Mouse (Mus musculus): Measurements from ENCODE around the gene Elovl7. TPM values are rescaled to one million over a fixed set of nuclear protein-coding genes. Genes with fewer than 3 reads are reported as not detected.

Elovl7 gene
- polyA plus RNA-seq, 1 experiment from 2014 or later = 1.8 TPM

GRCm38 (mm10) chr13:108253977-108254376 lies 39.8 kb downstream of the Elovl7 start:
- H3K27me3 ChIP-seq = no peaks in the 10 kb centered on the region
- no peak overlapping the region for H3K9ac ChIP-seq
- H3K4me3 ChIP-seq = no peak overlapping the region
- no peaks in the 10 kb centered on the region for H3K9me3 ChIP-seq
- no peak overlapping the region for H3K4me2 ChIP-seq (replicated peaks)
- WGBS = 86% methylated on average over 5 of the region's 5 CpGs
- no peak for ATAC-seq (ENCODE audit: low FRiP score, low read depth)
- no peaks in the 10 kb centered on the region for H3K36me3 ChIP-seq
- H3K4me1 ChIP-seq = no peaks in the 10 kb centered on the region
- no peak overlapping the region for H3K27ac ChIP-seq

- ATAC-seq (ENCODE audit: low FRiP score, low read depth) = no peak
- Histone ChIP-seq H3K9ac (no peak overlapping the region), H3K36me3 (no peaks in the 10 kb centered on the region), H3K4me3 (no peak overlapping the region), H3K4me2 (replicated peaks) (no peak overlapping the region), H3K4me1 (0 out of 2 replicates have a peak, but pooled peaks cover 5% of the 10 kb centered on the region), H3K9me3 (no peaks in the 10 kb centered on the region), H3K27me3 (no peaks in the 10 kb centered on the region), H3K27ac (no peak overlapping the region)
- 73% methylated on average over 8 of the region's 8 CpGs for WGBS
Measured at GRCm38 (mm10) chr13:108263042-108263441, 48.8 kb downstream of the Elovl7 start.

GRCm38 (mm10) chr13:108265394-108265793 lies 51.2 kb downstream of the Elovl7 start:
- Histone ChIP-seq H3K9me3 (no peaks in the 10 kb centered on the region), H3K4me1 (0 out of 2 replicates have a peak, but pooled peaks cover 5% of the 10 kb centered on the region), H3K27ac (no peak overlapping the region), H3K4me3 (no peak overlapping the region), H3K9ac (no peak overlapping the region), H3K27me3 (no peaks in the 10 kb centered on the region), H3K4me2 (replicated peaks) (no peak overlapping the region), H3K36me3 (no peaks in the 10 kb centered on the region)
- no peak for ATAC-seq (ENCODE audit: low FRiP score, low read depth)
- 64% methylated on average over 4 of the region's 4 CpGs for WGBS

- 75% methylated on average over 9 of the region's 9 CpGs for whole genome bisulfite sequencing
- H3K27me3 ChIP-seq = no peaks in the 10 kb centered on the region
- ATAC-seq (ENCODE audit: low FRiP score, low read depth) = no peak
Measured at GRCm38 (mm10) chr13:108267841-108268634, 53.8 kb downstream of the Elovl7 start.

GRCm38 (mm10) chr13:108271458-108272148 lies 57.4 kb downstream of the Elovl7 start:
- Histone ChIP-seq H3K27me3 (no peaks in the 10 kb centered on the region), H3K9me3 (no peaks in the 10 kb centered on the region), H3K4me2 (replicated peaks) (no peak overlapping the region), H3K9ac (no peak overlapping the region), H3K27ac (no peak overlapping the region), H3K4me1 (peaks cover 19% of the 10 kb centered on the region), H3K36me3 (no peaks in the 10 kb centered on the region), H3K4me3 (no peak overlapping the region)
- WGBS = 19% methylated on average over 7 of the region's 7 CpGs
- no peak for ATAC-seq (ENCODE audit: low FRiP score, low read depth)

More at GRCm38 (mm10) chr13:108267841-108268634, 53.8 kb downstream of the Elovl7 start:
- H3K9ac ChIP-seq = no peak overlapping the region
- no peak overlapping the region for H3K4me3 ChIP-seq
- no peak overlapping the region for H3K27ac ChIP-seq
- H3K4me1 ChIP-seq = peaks cover 20% of the 10 kb centered on the region
- no peaks in the 10 kb centered on the region for H3K9me3 ChIP-seq
- H3K4me2 ChIP-seq (replicated peaks) = no peak overlapping the region
- H3K36me3 ChIP-seq = no peaks in the 10 kb centered on the region

GRCm38 (mm10) chr13:108272332-108272731 lies 58.1 kb downstream of the Elovl7 start:
- H3K27ac ChIP-seq = no peak overlapping the region
- H3K4me2 ChIP-seq (replicated peaks) = peak overlapping the region; percentile 56
- H3K27me3 ChIP-seq = no peaks in the 10 kb centered on the region
- ATAC-seq (ENCODE audit: low FRiP score, low read depth) = 0 out of 2 replicates have a peak, but pooled peaks have one; percentile 30
- H3K4me1 ChIP-seq = peaks cover 19% of the 10 kb centered on the region
- WGBS = 40% methylated on average over 8 of the region's 8 CpGs
- no peaks in the 10 kb centered on the region for H3K36me3 ChIP-seq
- H3K9me3 ChIP-seq = no peaks in the 10 kb centered on the region
- no peak overlapping the region for H3K9ac ChIP-seq
- H3K4me3 ChIP-seq = no peak overlapping the region

GRCm38 (mm10) chr13:108273034-108273433 lies 58.8 kb downstream of the Elovl7 start:
- 33% methylated on average over 15 of the region's 15 CpGs for WGBS
- Histone ChIP-seq H3K36me3 (no peaks in the 10 kb centered on the region), H3K4me2 (replicated peaks) (peak overlapping the region; percentile 56), H3K27ac (no peak overlapping the region), H3K4me1 (peaks cover 19% of the 10 kb centered on the region), H3K9ac (no peak overlapping the region), H3K9me3 (no peaks in the 10 kb centered on the region), H3K27me3 (no peaks in the 10 kb centered on the region), H3K4me3 (0 out of 2 replicates have a peak overlapping the region, but pooled peaks have one; percentile 7)
- ATAC-seq (ENCODE audit: low FRiP score, low read depth) = peak; percentile 25; the same call in 1 of the 2 replicates

GRCm38 (mm10) chr13:108273456-108273855 lies 59.3 kb downstream of the Elovl7 start:
- no peaks in the 10 kb centered on the region for H3K9me3 ChIP-seq
- no peak overlapping the region for H3K27ac ChIP-seq
- H3K27me3 ChIP-seq = no peaks in the 10 kb centered on the region
- peak overlapping the region; percentile 56 for H3K4me2 ChIP-seq (replicated peaks)
- H3K9ac ChIP-seq = no peak overlapping the region
- no peak for ATAC-seq (ENCODE audit: low FRiP score, low read depth)
- no peaks in the 10 kb centered on the region for H3K36me3 ChIP-seq
- peaks cover 19% of the 10 kb centered on the region for H3K4me1 ChIP-seq
- H3K4me3 ChIP-seq = 0 out of 2 replicates have a peak overlapping the region, but pooled peaks have one; percentile 7
- WGBS = 24% methylated on average over 5 of the region's 5 CpGs

GRCm38 (mm10) chr13:108276561-108276960 lies 62.4 kb downstream of the Elovl7 start:
- Histone ChIP-seq H3K4me2 (replicated peaks) (no peak overlapping the region), H3K27ac (no peak overlapping the region), H3K4me1 (peaks cover 19% of the 10 kb centered on the region), H3K9me3 (no peaks in the 10 kb centered on the region), H3K9ac (no peak overlapping the region), H3K36me3 (no peaks in the 10 kb centered on the region), H3K27me3 (no peaks in the 10 kb centered on the region), H3K4me3 (no peak overlapping the region)
- ATAC-seq (ENCODE audit: low FRiP score, low read depth) = no peak
- 13% methylated on average over 1 of the region's 1 CpGs for WGBS

GRCm38 (mm10) chr13:108277320-108277719 lies 63.1 kb downstream of the Elovl7 start:
- Histone ChIP-seq H3K36me3 (no peaks in the 10 kb centered on the region), H3K4me2 (replicated peaks) (no peak overlapping the region), H3K9me3 (no peaks in the 10 kb centered on the region), H3K9ac (no peak overlapping the region), H3K4me1 (peaks cover 11% of the 10 kb centered on the region), H3K27ac (no peak overlapping the region), H3K27me3 (no peaks in the 10 kb centered on the region), H3K4me3 (no peak overlapping the region)
- ATAC-seq (ENCODE audit: low FRiP score, low read depth) = no peak
- WGBS = 75% methylated on average over 7 of the region's 7 CpGs

GRCm38 (mm10) chr13:108278592-108278991 lies 64.4 kb downstream of the Elovl7 start:
- WGBS = 41% methylated on average over 6 of the region's 6 CpGs
- H3K9me3 ChIP-seq = no peaks in the 10 kb centered on the region
- H3K4me2 ChIP-seq (replicated peaks) = no peak overlapping the region
- no peaks in the 10 kb centered on the region for H3K36me3 ChIP-seq
- no peak for ATAC-seq (ENCODE audit: low FRiP score, low read depth)
- H3K27ac ChIP-seq = no peak overlapping the region
- no peak overlapping the region for H3K9ac ChIP-seq
- H3K27me3 ChIP-seq = no peaks in the 10 kb centered on the region
- no peaks in the 10 kb centered on the region for H3K4me1 ChIP-seq
- H3K4me3 ChIP-seq = no peak overlapping the region

GRCm38 (mm10) chr13:108284312-108284711 lies 70.1 kb downstream of the Elovl7 start:
- Histone ChIP-seq H3K4me2 (replicated peaks) (no peak overlapping the region), H3K4me1 (no peaks in the 10 kb centered on the region), H3K4me3 (no peak overlapping the region), H3K36me3 (no peaks in the 10 kb centered on the region), H3K27me3 (no peaks in the 10 kb centered on the region), H3K9me3 (no peaks in the 10 kb centered on the region), H3K27ac (no peak overlapping the region), H3K9ac (no peak overlapping the region)
- 89% methylated on average over 2 of the region's 2 CpGs for WGBS
- no peak for ATAC-seq (ENCODE audit: low FRiP score, low read depth)
